Mouse (Mus musculus): ENCODE measurements at regions not wholly inside any gene's neighbourhood (a gene's known extent, or its start where the extent isn't known, plus 50 kb on each side); places are given as distances from the start of the nearest gene placed in this dataset.

GRCm38 (mm10) chr5:4304201-4304600 lies 112.0 kb downstream of the Mterf1b start:
- no peaks in the 10 kb centered on the region for H3K4me1 ChIP-seq (ENCODE audit: control insufficient read depth, insufficient read depth, low read length)
- H3K9ac ChIP-seq (ENCODE audit: low read depth, low read length): no peak overlapping the region
- H3K9me3 ChIP-seq (ENCODE audit: control insufficient read depth, low read length): no peaks in the 10 kb centered on the region
- H3K27ac ChIP-seq (ENCODE audit: low read depth, low read length): no peak overlapping the region
- H3K4me2 ChIP-seq (replicated peaks; ENCODE audit: low read depth, low read length): no peak overlapping the region
- no peaks in the 10 kb centered on the region for H3K36me3 ChIP-seq (ENCODE audit: control insufficient read depth, insufficient read depth, low read length)
- H3K4me3 ChIP-seq (ENCODE audit: low read length): no peak overlapping the region
- 52% methylated on average over 5 of the region's 5 CpGs for WGBS
- no peak for ATAC-seq (ENCODE audit: low FRiP score, low TSS enrichment)
- no peaks in the 10 kb centered on the region for H3K27me3 ChIP-seq (ENCODE audit: control insufficient read depth, insufficient read depth, low read length)

- Histone ChIP-seq H3K4me2 (replicated peaks; ENCODE audit: low read depth, low read length) (no peak overlapping the region), H3K4me3 (ENCODE audit: low read length) (no peak overlapping the region), H3K9ac (ENCODE audit: low read depth, low read length) (no peak overlapping the region), H3K27ac (ENCODE audit: low read depth, low read length) (no peak overlapping the region), H3K9me3 (ENCODE audit: control insufficient read depth, low read length) (no peaks in the 10 kb centered on the region), H3K36me3 (ENCODE audit: control insufficient read depth, insufficient read depth, low read length) (no peaks in the 10 kb centered on the region), H3K27me3 (ENCODE audit: control insufficient read depth, insufficient read depth, low read length) (no peaks in the 10 kb centered on the region), H3K4me1 (ENCODE audit: control insufficient read depth, insufficient read depth, low read length) (no peaks in the 10 kb centered on the region)
- no peak for ATAC-seq (ENCODE audit: low FRiP score, low TSS enrichment)
- WGBS: 86% methylated on average over 5 of the region's 5 CpGs
Measured at GRCm38 (mm10) chr5:4308514-4308913, 116.3 kb downstream of the Mterf1b start.

GRCm38 (mm10) chr5:4311169-4311568 lies 119.0 kb downstream of the Mterf1b start:
- no peak overlapping the region for H3K9ac ChIP-seq (ENCODE audit: low read depth, low read length)
- no peaks in the 10 kb centered on the region for H3K9me3 ChIP-seq (ENCODE audit: control insufficient read depth, low read length)
- ATAC-seq (ENCODE audit: low FRiP score, low TSS enrichment): no peak
- no peak overlapping the region for H3K4me2 ChIP-seq (replicated peaks; ENCODE audit: low read depth, low read length)
- no peaks in the 10 kb centered on the region for H3K4me1 ChIP-seq (ENCODE audit: control insufficient read depth, insufficient read depth, low read length)
- H3K4me3 ChIP-seq (ENCODE audit: low read length): no peak overlapping the region
- no peak overlapping the region for H3K27ac ChIP-seq (ENCODE audit: low read depth, low read length)
- WGBS: 80% methylated on average over 4 of the region's 4 CpGs
- H3K36me3 ChIP-seq (ENCODE audit: control insufficient read depth, insufficient read depth, low read length): no peaks in the 10 kb centered on the region
- H3K27me3 ChIP-seq (ENCODE audit: control insufficient read depth, insufficient read depth, low read length): no peaks in the 10 kb centered on the region

DNA sequence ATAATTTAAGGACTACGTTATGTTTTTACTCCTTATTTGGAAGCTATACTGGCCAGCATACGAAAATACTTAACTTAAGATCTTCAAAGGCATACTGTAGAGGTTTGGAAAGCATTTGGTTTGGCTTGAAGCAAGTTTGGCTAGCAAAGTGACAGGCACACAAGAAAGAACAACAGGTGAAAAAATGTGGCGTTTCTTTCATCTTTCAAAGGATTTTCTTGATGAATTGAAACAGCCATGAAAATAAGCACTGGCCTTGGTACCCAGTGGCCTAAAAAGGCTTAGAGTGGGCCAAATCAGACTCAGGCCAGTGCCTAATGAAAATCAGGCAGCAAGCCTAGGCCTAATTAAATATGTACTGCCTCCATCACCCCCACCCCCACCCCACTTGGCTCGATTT lies 119.4 kb downstream of the Mterf1b start:
- Histone ChIP-seq H3K9me3 (ENCODE audit: control insufficient read depth, low read length) (no peaks in the 10 kb centered on the region), H3K27ac (ENCODE audit: low read depth, low read length) (no peak overlapping the region), H3K9ac (ENCODE audit: low read depth, low read length) (no peak overlapping the region), H3K4me1 (ENCODE audit: control insufficient read depth, insufficient read depth, low read length) (no peaks in the 10 kb centered on the region), H3K27me3 (ENCODE audit: control insufficient read depth, insufficient read depth, low read length) (no peaks in the 10 kb centered on the region), H3K4me2 (replicated peaks; ENCODE audit: low read depth, low read length) (no peak overlapping the region), H3K4me3 (ENCODE audit: low read length) (no peak overlapping the region), H3K36me3 (ENCODE audit: control insufficient read depth, insufficient read depth, low read length) (no peaks in the 10 kb centered on the region)
- 74% methylated on average over 4 of the region's 4 CpGs for WGBS
- no peak for ATAC-seq (ENCODE audit: low FRiP score, low TSS enrichment)

DNA sequence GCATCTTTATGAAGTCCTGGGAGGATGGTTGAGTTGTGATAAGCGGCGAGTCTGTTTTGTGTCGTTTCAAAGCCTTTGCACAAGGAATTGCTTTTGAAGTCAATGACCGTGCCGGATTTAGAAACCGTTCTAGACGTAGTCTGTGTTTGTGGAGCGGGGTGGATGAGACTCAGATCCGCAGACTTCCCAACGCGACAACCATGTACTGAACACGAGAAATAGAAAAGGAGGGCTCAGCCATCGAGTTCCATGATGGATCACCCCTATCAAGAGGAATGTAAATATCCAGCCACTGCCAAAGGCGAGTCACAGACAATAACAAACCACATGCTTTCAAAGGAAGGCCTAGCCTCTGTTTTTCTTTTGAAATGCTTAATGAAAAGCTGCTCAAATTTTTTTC lies 120.5 kb downstream of the Mterf1b start:
- Histone ChIP-seq H3K27me3 (ENCODE audit: control insufficient read depth, insufficient read depth, low read length) (no peaks in the 10 kb centered on the region), H3K4me3 (ENCODE audit: low read length) (no peak overlapping the region), H3K9ac (ENCODE audit: low read depth, low read length) (no peak overlapping the region), H3K27ac (ENCODE audit: low read depth, low read length) (no peak overlapping the region), H3K4me2 (replicated peaks; ENCODE audit: low read depth, low read length) (no peak overlapping the region), H3K4me1 (ENCODE audit: control insufficient read depth, insufficient read depth, low read length) (no peaks in the 10 kb centered on the region), H3K36me3 (ENCODE audit: control insufficient read depth, insufficient read depth, low read length) (no peaks in the 10 kb centered on the region), H3K9me3 (ENCODE audit: control insufficient read depth, low read length) (no peaks in the 10 kb centered on the region)
- no peak for ATAC-seq (ENCODE audit: low FRiP score, low TSS enrichment)
- 64% methylated on average over 14 of the region's 14 CpGs for WGBS

GRCm38 (mm10) chr5:4322634-4323386 lies 130.6 kb downstream of the Mterf1b start:
- no peaks in the 10 kb centered on the region for H3K27me3 ChIP-seq (ENCODE audit: control insufficient read depth, insufficient read depth, low read length)
- no peak overlapping the region for H3K27ac ChIP-seq (ENCODE audit: low read depth, low read length)
- H3K4me1 ChIP-seq (ENCODE audit: control insufficient read depth, insufficient read depth, low read length): no peaks in the 10 kb centered on the region
- H3K9ac ChIP-seq (ENCODE audit: low read depth, low read length): no peak overlapping the region
- no peaks in the 10 kb centered on the region for H3K36me3 ChIP-seq (ENCODE audit: control insufficient read depth, insufficient read depth, low read length)
- no peak overlapping the region for H3K4me2 ChIP-seq (replicated peaks; ENCODE audit: low read depth, low read length)
- ATAC-seq (ENCODE audit: low FRiP score, low TSS enrichment): no peak
- 53% methylated on average over 8 of the region's 8 CpGs for WGBS
- H3K4me3 ChIP-seq (ENCODE audit: low read length): no peak overlapping the region
- H3K9me3 ChIP-seq (ENCODE audit: control insufficient read depth, low read length): no peaks in the 10 kb centered on the region

DNA sequence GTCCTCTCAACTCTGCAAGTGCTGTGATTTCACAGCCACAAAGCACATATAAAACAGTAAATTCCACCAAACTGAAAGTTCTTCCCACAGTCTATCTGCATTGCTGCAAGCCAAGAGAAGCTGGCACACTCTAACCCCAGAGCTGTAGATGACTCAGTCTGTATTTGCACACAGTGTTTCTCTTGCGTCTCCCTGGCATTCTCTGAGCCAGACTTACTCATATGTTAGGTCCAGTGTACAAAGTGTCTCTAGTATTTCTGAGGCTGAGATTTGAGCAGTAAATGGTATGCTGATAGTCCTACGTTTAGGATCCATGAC lies 131.2 kb downstream of the Mterf1b start:
- Histone ChIP-seq H3K27me3 (ENCODE audit: control insufficient read depth, insufficient read depth, low read length) (no peaks in the 10 kb centered on the region), H3K4me3 (ENCODE audit: low read length) (no peak overlapping the region), H3K36me3 (ENCODE audit: control insufficient read depth, insufficient read depth, low read length) (no peaks in the 10 kb centered on the region), H3K4me2 (replicated peaks; ENCODE audit: low read depth, low read length) (no peak overlapping the region), H3K4me1 (ENCODE audit: control insufficient read depth, insufficient read depth, low read length) (no peaks in the 10 kb centered on the region), H3K9ac (ENCODE audit: low read depth, low read length) (no peak overlapping the region), H3K27ac (ENCODE audit: low read depth, low read length) (no peak overlapping the region), H3K9me3 (ENCODE audit: control insufficient read depth, low read length) (no peaks in the 10 kb centered on the region)
- WGBS: 82% methylated on average over 2 of the region's 2 CpGs
- no peak for ATAC-seq (ENCODE audit: low FRiP score, low TSS enrichment)

DNA sequence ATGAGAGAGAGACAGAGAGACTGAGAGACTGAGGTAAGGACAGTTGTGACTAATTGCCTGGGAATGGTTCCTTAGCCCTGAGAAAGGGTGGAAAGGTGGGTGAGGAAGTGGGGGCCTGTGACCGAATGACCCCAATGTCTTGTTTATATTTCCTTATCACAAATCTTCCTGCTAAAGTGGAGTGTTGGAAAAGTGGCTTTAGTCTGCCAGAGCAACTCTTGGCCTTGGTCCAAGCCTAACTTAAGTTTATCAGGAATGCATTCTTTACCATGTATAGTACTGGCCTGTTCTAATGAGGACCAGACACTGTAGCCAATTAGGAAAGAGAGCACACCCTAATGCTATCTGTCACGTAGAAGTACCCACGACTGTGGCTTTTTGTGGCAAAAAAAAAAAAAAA lies 133.6 kb downstream of the Mterf1b start:
- peak; percentile 89 for ATAC-seq (ENCODE audit: low FRiP score, low TSS enrichment)
- H3K4me3 ChIP-seq (ENCODE audit: low read length): no peak overlapping the region
- no peak overlapping the region for H3K27ac ChIP-seq (ENCODE audit: low read depth, low read length)
- H3K9me3 ChIP-seq (ENCODE audit: control insufficient read depth, low read length): no peaks in the 10 kb centered on the region
- no peaks in the 10 kb centered on the region for H3K4me1 ChIP-seq (ENCODE audit: control insufficient read depth, insufficient read depth, low read length)
- no peaks in the 10 kb centered on the region for H3K36me3 ChIP-seq (ENCODE audit: control insufficient read depth, insufficient read depth, low read length)
- H3K9ac ChIP-seq (ENCODE audit: low read depth, low read length): no peak overlapping the region
- no peaks in the 10 kb centered on the region for H3K27me3 ChIP-seq (ENCODE audit: control insufficient read depth, insufficient read depth, low read length)
- 8% methylated on average over 3 of the region's 3 CpGs for WGBS
- H3K4me2 ChIP-seq (replicated peaks; ENCODE audit: low read depth, low read length): no peak overlapping the region

- Histone ChIP-seq H3K4me1 (ENCODE audit: control insufficient read depth, insufficient read depth, low read length) (no peaks in the 10 kb centered on the region), H3K9ac (ENCODE audit: low read depth, low read length) (no peak overlapping the region), H3K27ac (ENCODE audit: low read depth, low read length) (0 out of 2 replicates have a peak overlapping the region, but pooled peaks have one; percentile 8), H3K4me2 (replicated peaks; ENCODE audit: low read depth, low read length) (no peak overlapping the region), H3K36me3 (ENCODE audit: control insufficient read depth, insufficient read depth, low read length) (no peaks in the 10 kb centered on the region), H3K4me3 (ENCODE audit: low read length) (no peak overlapping the region), H3K27me3 (ENCODE audit: control insufficient read depth, insufficient read depth, low read length) (no peaks in the 10 kb centered on the region), H3K9me3 (ENCODE audit: control insufficient read depth, low read length) (no peaks in the 10 kb centered on the region)
- ATAC-seq (ENCODE audit: low FRiP score, low TSS enrichment): peak; percentile 63; the same call in 1 of the 2 replicates
- WGBS: 21% methylated on average over 8 of the region's 8 CpGs
Measured at GRCm38 (mm10) chr5:4326309-4327014, 134.3 kb downstream of the Mterf1b start.

Measured in kidney, embryonic 14.5 days (tissue).